Mouse (Mus musculus): ENCODE measurements at regions not wholly inside any gene's neighbourhood (a gene's known extent, or its start where the extent isn't known, plus 50 kb on each side); places are given as distances from the start of the nearest gene placed in this dataset.
"Not testable (repeated sequence)": the region's sequence is repeated elsewhere in the genome, so short reads cannot be mapped to it uniquely, and the experiment has no call there.

GRCm38 (mm10) chr7:73827549-73827948 lies 87.4 kb downstream of the Fam174b start:
- no peak for DNase-seq

- no peak for DNase-seq
Measured at GRCm38 (mm10) chr7:73830581-73830980, 90.5 kb downstream of the Fam174b start.

- no peak for DNase-seq
Measured at GRCm38 (mm10) chr7:73840381-73840780, 100.3 kb downstream of the Fam174b start.

- no peak for DNase-seq
Measured at GRCm38 (mm10) chr7:73852184-73852583, 112.1 kb downstream of the Fam174b start.

GRCm38 (mm10) chr7:73853296-73853950 lies 113.3 kb downstream of the Fam174b start:
- DNase-seq = not testable (repeated sequence)

GRCm38 (mm10) chr7:73855489-73855888 lies 115.4 kb downstream of the Fam174b start:
- DNase-seq = peak; percentile 30

GRCm38 (mm10) chr7:73856908-73857307 lies 116.8 kb downstream of the Fam174b start:
- DNase-seq = no peak

- no peak for DNase-seq
Measured at GRCm38 (mm10) chr7:73865086-73865485, 125.0 kb downstream of the Fam174b start.

- no peak for DNase-seq
Measured at GRCm38 (mm10) chr7:73872181-73872580, 132.1 kb downstream of the Fam174b start.

- DNase-seq = no peak
Measured at GRCm38 (mm10) chr7:73881252-73882042, 132.0 kb downstream of the St8sia2 start.

GRCm38 (mm10) chr7:73886152-73886551 lies 127.3 kb downstream of the St8sia2 start:
- no peak for DNase-seq

Data from adrenal gland, postnatal 25 days (tissue).